Mouse (Mus musculus) cerebellum, adult (tissue): ENCODE results near the gene Cpsf6.

Experiments used
- ATAC-seq: cut with Nextera tagmentation; 2 replicates; pipeline ENCODE4 v1.9.2; 2017; ENCODE audit warnings: mild to moderate bottlenecking, moderate library complexity, mixed read lengths; ENCODE audit not compliant: insufficient number of reproducible peaks, low FRiP score, low TSS enrichment

Gene Cpsf6

GRCm38 (mm10) chr10:117363106-117363505 is 16.7 kb downstream of the Cpsf6 start:
- ATAC-seq = no peak

GRCm38 (mm10) chr10:117358891-117359290 is 20.9 kb downstream of the Cpsf6 start:
- ATAC-seq = no peak

- no peak for ATAC-seq
Measured at GRCm38 (mm10) chr10:117343000-117343399, 36.8 kb downstream of the Cpsf6 start.

GRCm38 (mm10) chr10:117342406-117342805 is 37.4 kb downstream of the Cpsf6 start:
- ATAC-seq = no peak

- no peak for ATAC-seq
Measured at GRCm38 (mm10) chr10:117341029-117341428, 38.8 kb downstream of the Cpsf6 start.

GRCm38 (mm10) chr10:117339241-117339640 is 40.6 kb downstream of the Cpsf6 start:
- no peak for ATAC-seq

GRCm38 (mm10) chr10:117337946-117338345 is 41.9 kb downstream of the Cpsf6 start:
- ATAC-seq = no peak

- ATAC-seq = no peak; the same call in 1 of the 2 replicates
Measured at GRCm38 (mm10) chr10:117335649-117336048, 44.2 kb downstream of the Cpsf6 start.

GRCm38 (mm10) chr10:117330521-117330920 is 49.3 kb downstream of the Cpsf6 start:
- no peak for ATAC-seq

GRCm38 (mm10) chr10:117323782-117324181 is 56.0 kb downstream of the Cpsf6 start:
- ATAC-seq = no peak

- ATAC-seq = no peak
Measured at GRCm38 (mm10) chr10:117322630-117323029, 57.2 kb downstream of the Cpsf6 start.

- no peak for ATAC-seq
Measured at GRCm38 (mm10) chr10:117320571-117320981, 59.2 kb downstream of the Cpsf6 start.

- peak; percentile 15; the same call in 1 of the 2 replicates for ATAC-seq
Measured at GRCm38 (mm10) chr10:117316391-117316790, 63.4 kb downstream of the Cpsf6 start.

GRCm38 (mm10) chr10:117313133-117313532 is 66.7 kb downstream of the Cpsf6 start:
- ATAC-seq = no peak

GRCm38 (mm10) chr10:117312168-117312567 is 67.6 kb downstream of the Cpsf6 start:
- no peak for ATAC-seq

- ATAC-seq = no peak
Measured at GRCm38 (mm10) chr10:117304371-117304770, 75.4 kb downstream of the Cpsf6 start.

GRCm38 (mm10) chr10:117301688-117302087 is 78.1 kb downstream of the Cpsf6 start:
- ATAC-seq = no peak

- ATAC-seq = no peak
Measured at GRCm38 (mm10) chr10:117299901-117300520, 79.8 kb downstream of the Cpsf6 start.

GRCm38 (mm10) chr10:117299106-117299505 is 80.7 kb downstream of the Cpsf6 start:
- ATAC-seq = no peak

- ATAC-seq = no peak
Measured at GRCm38 (mm10) chr10:117298336-117298735, 81.5 kb downstream of the Cpsf6 start.
